Mouse (Mus musculus): ENCODE results near the gene Fcor.
A peak's percentile ranks its signal among the peaks of the same experiment; 100 is the strongest.

DNA sequence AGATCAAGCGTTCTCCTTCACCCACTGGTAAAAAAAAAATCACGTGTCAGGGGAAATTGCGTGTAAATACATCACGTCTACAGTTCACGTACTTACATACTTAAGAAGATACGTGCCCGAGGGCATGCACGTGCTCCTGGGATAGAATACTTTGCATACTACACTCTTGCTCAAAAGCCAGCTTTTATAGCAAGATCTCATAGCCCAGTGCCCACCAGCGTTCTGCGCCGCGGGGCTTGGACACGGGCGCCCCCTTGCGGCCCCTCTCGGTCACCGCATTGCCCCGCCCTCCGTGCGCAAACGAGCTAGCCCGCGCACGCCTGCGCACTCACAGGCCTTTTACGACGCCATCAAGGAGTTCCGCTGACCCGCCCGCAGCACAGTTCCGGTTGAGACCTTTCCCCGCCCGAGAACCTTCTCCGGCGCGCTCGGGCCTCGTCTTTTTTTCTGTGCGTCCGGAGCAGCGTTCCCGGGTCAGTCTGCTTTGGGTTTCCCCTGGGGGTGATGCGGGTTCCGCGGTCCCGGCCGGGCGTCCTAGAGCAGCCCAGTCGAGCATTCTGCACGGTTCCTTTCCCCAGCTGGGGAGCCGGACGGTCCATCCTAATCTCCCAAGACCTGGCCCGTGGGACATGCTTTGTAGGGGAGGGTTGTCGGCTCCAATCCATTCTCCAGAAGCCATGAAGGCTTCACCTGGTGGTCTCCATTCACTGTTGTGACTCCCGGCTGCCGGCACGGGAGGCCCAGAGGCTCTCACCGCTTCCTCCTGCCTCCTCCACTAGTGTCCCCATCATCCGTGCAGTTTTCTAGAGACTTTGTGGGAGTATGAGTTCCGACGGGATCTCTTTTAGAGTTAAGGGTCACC lies 4.2 kb upstream of the Fcor start, which contains the start of gene Trappc5:
- TF ChIP-seq CTCF (conservative IDR thresholded peaks at IDR 0.05; ENCODE audit: insufficient read depth, insufficient read length, low read depth, low read length) (peak; percentile 81), POLR2A (IDR thresholded peaks at IDR 0.05; ENCODE audit: low read depth, low read length) (peak; percentile 18)
